Mouse (Mus musculus): ENCODE data around the gene Cd6.

GRCm38 (mm10) chr19:10810176-10810492, 19.7 kb downstream of the Cd6 start:
- TF ChIP-seq CTCF (IDR thresholded peaks at IDR 0.05; ENCODE audit: low read depth) = no peak
- TF ChIP-seq EP300 (optimal IDR thresholded peaks at IDR 0.05) = no peak
